Mouse (Mus musculus) frontal cortex, adult (tissue): ENCODE data around the gene Mphosph6.

Experiments used
- ATAC-seq: cut with Nextera tagmentation; 2 replicates; pipeline ENCODE4 v1.9.2; 2017; ENCODE audit warnings: mild to moderate bottlenecking, moderate library complexity, mixed read lengths; ENCODE audit not compliant: low TSS enrichment

Gene Mphosph6

GRCm38 (mm10) chr8:117771115-117771836, 30.5 kb downstream of the Mphosph6 start:
- no peak for ATAC-seq

GRCm38 (mm10) chr8:117768971-117769370, 32.8 kb downstream of the Mphosph6 start:
- no peak for ATAC-seq

GRCm38 (mm10) chr8:117765947-117766346, 35.8 kb downstream of the Mphosph6 start:
- no peak for ATAC-seq

DNA sequence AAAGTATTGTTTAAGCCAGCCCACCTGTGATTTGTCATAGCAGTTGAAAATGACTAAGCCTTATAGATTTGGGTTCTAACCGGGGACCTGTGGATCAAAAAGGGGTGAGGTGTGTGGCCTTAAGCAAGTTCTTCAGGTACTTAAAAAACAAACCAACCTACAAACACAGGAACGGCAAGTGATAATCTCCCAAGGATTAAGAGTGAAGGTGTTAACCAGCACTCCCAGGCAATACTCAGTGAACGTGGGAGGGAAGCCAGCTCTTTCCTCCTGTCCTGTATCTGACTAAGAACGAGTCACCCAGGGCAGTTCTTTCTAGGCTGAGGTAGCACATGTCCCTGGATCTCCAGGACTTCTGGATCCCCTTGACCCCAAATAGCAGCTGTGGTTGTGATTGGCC, 37.1 kb downstream of the Mphosph6 start:
- no peak for ATAC-seq

DNA sequence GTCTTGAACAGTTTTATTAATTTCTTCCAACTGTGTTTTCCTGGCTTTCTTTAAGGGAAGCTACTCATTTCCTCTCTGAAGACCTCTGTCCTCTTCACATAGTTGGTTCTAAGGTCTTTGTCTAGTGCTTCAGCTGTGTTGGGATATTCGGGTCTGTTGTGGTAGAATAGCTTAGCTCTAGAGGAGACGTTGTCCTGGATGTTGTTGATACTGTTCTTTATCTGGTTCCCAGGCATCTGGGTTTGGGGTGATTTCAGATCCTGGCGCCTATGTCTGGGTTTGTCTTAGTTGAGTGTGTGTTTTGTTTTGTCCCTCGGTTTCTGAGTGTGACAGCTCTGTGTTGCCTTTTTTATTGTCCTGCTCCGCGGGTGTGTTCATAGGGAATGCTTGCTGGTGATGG, 39.0 kb downstream of the Mphosph6 start:
- no peak for ATAC-seq

DNA sequence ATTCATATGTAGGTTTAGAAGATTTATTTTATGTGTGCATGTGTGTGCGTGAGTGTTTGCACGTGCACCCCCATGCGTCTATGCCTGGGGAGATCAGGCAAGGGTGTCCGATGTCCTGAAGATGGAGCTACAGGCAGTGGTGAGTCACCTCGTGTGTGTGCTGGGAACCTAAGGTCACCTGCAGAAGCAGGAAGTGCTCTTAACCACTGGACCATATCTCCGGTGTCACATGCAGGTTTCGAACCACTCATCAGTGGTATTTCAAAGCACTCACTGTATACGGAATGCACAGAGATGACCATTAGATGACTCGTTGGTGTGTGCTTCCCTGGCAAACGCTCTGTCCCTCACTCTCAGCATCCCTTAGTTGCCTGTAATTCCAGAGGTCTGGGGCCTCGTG, 43.8 kb downstream of the Mphosph6 start:
- no peak for ATAC-seq

DNA sequence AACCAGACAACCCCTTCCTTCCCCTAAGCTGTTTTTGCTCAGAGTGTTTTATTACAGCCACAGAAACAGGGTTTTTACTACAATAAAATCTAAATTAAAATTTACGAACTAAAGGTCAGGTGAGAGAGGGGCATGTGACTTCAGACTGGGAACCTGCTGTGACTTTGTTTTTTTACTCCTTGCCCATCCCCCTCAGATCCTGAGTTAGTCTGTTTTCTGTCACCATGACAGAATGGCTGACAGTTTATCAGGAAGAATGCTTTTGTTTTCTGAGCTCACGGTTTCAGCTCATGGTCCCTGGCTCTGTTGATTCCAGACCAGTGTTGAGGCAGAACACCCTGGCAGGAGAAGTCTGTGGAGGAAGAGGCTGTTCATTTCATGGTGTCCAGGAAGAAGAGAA, 52.3 kb downstream of the Mphosph6 start:
- ATAC-seq = no peak

GRCm38 (mm10) chr8:117747886-117748730, 53.6 kb downstream of the Mphosph6 start:
- no peak for ATAC-seq

DNA sequence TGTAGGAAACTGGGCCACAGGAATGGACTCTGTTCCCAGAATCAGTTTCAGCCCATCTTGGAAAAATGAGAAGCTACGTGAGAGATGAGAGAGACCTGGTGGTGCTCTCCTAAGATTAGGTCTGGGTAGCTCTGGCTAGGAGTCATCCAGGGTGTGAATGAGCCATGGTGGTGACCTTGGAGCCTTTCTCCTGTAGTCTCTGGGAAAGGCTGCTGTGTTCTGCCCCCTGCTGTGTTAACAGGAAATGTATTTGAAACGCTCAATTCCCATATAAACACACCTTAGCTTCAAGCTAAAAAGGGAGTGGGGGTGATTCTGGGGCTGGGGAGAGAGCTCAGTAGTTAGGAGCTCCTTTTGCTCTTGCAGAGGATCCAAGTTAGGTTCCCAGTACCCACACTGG, 54.3 kb downstream of the Mphosph6 start:
- no peak for ATAC-seq

- no peak for ATAC-seq
These were observed 55.1 kb downstream of the Mphosph6 start for GRCm38 (mm10) chr8:117746651-117747050.

GRCm38 (mm10) chr8:117742431-117743012, 59.2 kb downstream of the Mphosph6 start:
- no peak for ATAC-seq
